Mouse (Mus musculus) lung, postnatal 14 days (tissue): Measurements from ENCODE around the gene Dcaf1.
A peak's percentile ranks its signal among the peaks of the same experiment; 100 is the strongest.

Experiments
- DNase-seq: peaks from one replicate; pipeline ENCODE4 v3.0.0; 2021

The Dcaf1 gene

GRCm38 (mm10) chr9:106821618-106822380 is at the start of gene Dcaf1:
TSS of gene Dcaf1 (plus strand) at chr9:106821874.
- peak; percentile 92 for DNase-seq

GRCm38 (mm10) chr9:106776116-106776515 is 45.6 kb upstream of the Dcaf1 start:
- no peak for DNase-seq

GRCm38 (mm10) chr9:106777423-106777822 is 44.3 kb upstream of the Dcaf1 start:
- no peak for DNase-seq

GRCm38 (mm10) chr9:106778319-106778718 is 43.4 kb upstream of the Dcaf1 start:
- DNase-seq, result no peak

GRCm38 (mm10) chr9:106780086-106780485 is 41.6 kb upstream of the Dcaf1 start:
- DNase-seq, result no peak

GRCm38 (mm10) chr9:106783554-106783953 is 38.1 kb upstream of the Dcaf1 start:
- DNase-seq, result no peak

GRCm38 (mm10) chr9:106785206-106785605 is 36.5 kb upstream of the Dcaf1 start:
- DNase-seq, result no peak

GRCm38 (mm10) chr9:106787979-106788811 is 33.5 kb upstream of the Dcaf1 start:
- no peak for DNase-seq

GRCm38 (mm10) chr9:106788812-106789321 is 32.8 kb upstream of the Dcaf1 start, which contains the start of gene Rad54l2:
TSS of gene Rad54l2 (minus strand) at chr9:106789194.
- peak; percentile 87 for DNase-seq

- DNase-seq, result no peak
Measured at GRCm38 (mm10) chr9:106789363-106789762, 32.3 kb upstream of the Dcaf1 start.

- no peak for DNase-seq
Measured at GRCm38 (mm10) chr9:106790831-106791230, 30.8 kb upstream of the Dcaf1 start.

- DNase-seq, result no peak
Measured at GRCm38 (mm10) chr9:106806503-106806902, 15.2 kb upstream of the Dcaf1 start.

GRCm38 (mm10) chr9:106818191-106818590 is 3.5 kb upstream of the Dcaf1 start:
- DNase-seq, result no peak

- peak; percentile 19 for DNase-seq
Measured at GRCm38 (mm10) chr9:106819201-106819600, 2.5 kb upstream of the Dcaf1 start.

GRCm38 (mm10) chr9:106821050-106821617 is 540 bp upstream of the Dcaf1 start:
- no peak for DNase-seq

GRCm38 (mm10) chr9:106822381-106823104 is 869 bp downstream of the Dcaf1 start:
- peak; percentile 90 for DNase-seq

GRCm38 (mm10) chr9:106840569-106840968 is 18.9 kb downstream of the Dcaf1 start:
- DNase-seq, result no peak

GRCm38 (mm10) chr9:106842800-106843199 is 21.1 kb downstream of the Dcaf1 start:
- no peak for DNase-seq

GRCm38 (mm10) chr9:106856664-106857063 is 35.0 kb downstream of the Dcaf1 start:
- no peak for DNase-seq

GRCm38 (mm10) chr9:106858036-106858435 is 36.4 kb downstream of the Dcaf1 start:
- DNase-seq, result no peak

- DNase-seq, result no peak
Measured at GRCm38 (mm10) chr9:106874216-106874615, 52.5 kb downstream of the Dcaf1 start.

- DNase-seq, result no peak
Measured at GRCm38 (mm10) chr9:106876666-106877065, 55.0 kb downstream of the Dcaf1 start.

- DNase-seq, result no peak
Measured at GRCm38 (mm10) chr9:106879471-106879870, 57.8 kb downstream of the Dcaf1 start.
